Mouse (Mus musculus): Measurements from ENCODE around the gene Tha1.

Tha1 gene

DNA sequence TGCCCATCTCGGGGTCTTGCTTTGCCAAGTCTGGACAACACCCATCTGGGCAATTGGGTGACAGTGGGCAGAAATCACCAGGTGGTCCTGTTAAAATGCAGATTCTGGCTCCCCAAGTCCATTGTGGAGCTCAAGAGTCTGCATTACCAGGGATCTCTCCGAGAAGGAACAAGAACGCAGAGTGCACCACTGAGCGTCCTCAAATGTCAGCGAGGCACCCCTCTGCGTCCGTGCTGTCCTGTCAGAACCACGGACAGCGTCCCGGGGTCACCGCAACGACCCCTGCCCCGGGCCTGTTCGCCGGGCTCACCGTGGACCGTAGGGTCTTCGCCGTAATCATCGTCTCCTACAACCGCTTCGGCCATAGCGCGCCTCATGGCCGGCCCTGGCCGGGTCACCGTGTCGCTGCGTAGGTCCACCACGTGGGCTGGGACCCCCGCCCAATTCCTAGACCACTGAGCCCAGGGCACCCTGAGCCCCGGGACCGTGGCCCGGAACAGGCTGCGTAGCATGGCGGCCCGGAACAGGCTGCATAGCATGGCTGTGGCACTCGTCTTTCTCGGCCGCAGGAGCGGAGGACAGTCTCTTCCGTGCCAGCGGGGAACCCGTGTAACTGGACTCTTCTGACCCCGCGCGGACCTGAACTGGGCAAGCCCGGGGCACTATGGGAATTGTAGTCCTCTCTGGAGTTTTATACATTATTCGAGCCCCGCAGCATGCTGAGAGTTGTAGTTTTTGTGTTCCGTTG lies at the start of gene Tha1:
Gene Tha1 (minus strand): TSS at position 621 of the 748 bp plus-strand sequence.
- DNase-seq (ENCODE audit: low spot score): no peak

DNA sequence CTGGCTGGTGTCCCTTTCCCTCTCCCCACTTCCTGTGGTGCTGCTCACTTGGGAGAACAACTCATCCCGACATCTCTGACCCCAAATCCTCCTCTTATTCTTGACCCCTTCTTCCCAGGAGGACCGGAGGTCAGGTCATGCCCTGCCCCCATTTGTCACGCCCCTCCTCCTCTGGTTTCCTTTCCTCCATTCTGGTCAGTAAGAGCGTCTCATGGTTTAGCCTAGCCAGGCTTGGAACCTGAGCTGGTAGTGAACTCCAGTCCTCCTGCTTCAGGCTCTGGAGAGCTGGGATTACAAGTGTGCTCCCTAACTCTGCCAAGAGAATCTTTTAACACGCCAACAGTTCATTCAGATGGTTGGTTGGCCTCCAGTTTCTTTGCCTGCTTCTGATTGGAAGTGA lies 45.9 kb upstream of the Tha1 start:
- no peak for DNase-seq (ENCODE audit: low spot score)

DNA sequence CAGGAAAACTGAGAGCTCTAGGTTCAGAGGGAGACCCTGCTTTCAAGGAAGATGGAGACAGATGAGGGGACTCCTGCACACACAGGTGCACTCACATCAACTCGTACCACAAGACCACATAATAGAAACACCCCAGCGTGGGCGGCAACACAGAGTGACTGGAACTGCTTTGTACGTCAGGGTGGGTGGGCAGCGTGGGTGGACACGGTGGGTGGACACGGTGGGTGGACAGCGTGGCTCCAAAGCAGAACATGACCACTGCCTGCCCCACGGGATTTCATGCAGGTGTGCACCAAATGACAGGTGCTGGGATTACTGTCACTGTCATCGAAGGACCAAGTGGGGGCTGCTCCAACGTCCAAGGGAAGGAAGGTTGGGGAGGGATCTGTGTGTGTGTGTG lies 45.3 kb upstream of the Tha1 start:
- DNase-seq (ENCODE audit: low spot score): no peak

DNA sequence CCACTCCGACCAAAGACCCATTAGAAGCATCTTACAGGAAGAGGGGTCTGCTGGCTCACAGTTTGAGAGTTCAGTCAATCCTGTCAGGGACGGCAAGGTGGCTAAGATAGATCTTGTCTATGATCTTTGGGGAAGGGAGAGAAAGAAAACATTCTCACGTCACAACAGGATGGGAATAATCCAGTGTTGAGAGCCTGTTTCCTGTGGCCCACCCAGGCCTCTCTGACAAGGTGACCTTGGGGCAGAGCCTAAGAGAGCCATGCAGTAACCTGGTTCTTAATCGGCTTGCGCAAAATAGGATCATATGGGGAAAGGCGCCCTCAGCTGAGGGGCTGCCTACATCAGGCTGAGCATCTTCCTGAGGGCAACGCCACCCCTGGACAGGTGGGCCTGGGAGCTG lies 42.6 kb upstream of the Tha1 start:
- no peak for DNase-seq (ENCODE audit: low spot score)

DNA sequence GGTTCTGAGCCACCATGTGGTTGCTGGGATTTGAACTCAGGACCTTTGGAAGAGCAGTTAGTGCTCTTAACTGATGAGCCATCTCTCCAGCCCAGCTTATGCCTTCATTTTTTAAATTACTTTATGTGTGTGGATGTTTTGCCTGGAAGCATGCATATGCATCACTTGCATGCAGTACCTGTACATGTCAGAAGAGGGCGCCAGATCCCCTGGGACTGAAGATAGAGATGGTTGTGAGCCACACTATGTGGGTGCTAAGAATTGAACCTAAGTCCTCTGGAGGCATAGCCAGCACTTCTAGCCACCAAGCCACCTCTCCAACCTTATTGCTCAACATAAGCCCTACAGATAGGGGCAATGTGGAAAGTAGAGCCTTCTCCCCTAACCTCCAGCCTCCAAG lies 42.1 kb upstream of the Tha1 start:
- no peak for DNase-seq (ENCODE audit: low spot score)

DNA sequence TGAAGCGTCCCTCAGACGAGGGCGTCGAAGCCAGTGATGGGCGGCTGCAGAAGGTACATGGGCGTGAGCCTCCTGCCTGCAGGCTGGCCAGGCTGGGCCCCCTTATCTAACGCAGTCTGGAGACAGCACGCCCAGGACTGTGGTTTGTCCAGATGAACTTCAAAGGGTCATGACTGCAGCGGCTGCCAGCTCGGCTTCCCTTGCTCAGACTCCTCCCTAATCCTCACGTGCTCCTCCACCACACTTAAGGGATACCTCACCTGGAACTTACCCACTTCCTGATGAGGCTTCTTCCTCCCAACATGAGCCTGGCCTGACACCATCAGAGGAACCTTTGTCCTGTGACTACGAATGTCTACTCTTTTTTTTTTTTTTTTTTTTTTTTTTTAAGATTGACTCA lies 41.2 kb upstream of the Tha1 start:
- no peak for DNase-seq (ENCODE audit: low spot score)

GRCm38 (mm10) chr11:117912684-117913352 lies 39.5 kb upstream of the Tha1 start:
- peak; percentile 79 for DNase-seq (ENCODE audit: low spot score)

DNA sequence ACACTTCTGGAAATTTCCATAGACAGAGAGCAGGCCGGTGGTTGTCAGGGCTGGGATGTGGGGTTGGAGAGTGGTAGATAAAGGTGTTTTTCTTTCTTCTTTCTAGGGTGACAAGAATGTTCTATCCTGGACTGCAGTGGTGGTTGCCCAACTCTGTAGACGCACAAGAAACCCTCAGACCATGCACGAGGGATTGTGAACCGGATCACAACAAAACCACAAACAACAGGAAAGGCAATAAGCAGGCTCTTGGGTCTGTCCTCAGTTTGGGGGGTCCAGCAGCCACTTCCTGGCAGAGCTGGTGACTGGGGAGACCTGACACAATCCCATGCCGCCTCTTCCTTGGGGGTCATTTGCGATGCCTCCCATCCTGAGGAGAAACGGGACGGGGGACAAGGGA lies 36.1 kb upstream of the Tha1 start:
- DNase-seq (ENCODE audit: low spot score): no peak

GRCm38 (mm10) chr11:117904442-117904841 lies 31.2 kb upstream of the Tha1 start:
- no peak for DNase-seq (ENCODE audit: low spot score)

DNA sequence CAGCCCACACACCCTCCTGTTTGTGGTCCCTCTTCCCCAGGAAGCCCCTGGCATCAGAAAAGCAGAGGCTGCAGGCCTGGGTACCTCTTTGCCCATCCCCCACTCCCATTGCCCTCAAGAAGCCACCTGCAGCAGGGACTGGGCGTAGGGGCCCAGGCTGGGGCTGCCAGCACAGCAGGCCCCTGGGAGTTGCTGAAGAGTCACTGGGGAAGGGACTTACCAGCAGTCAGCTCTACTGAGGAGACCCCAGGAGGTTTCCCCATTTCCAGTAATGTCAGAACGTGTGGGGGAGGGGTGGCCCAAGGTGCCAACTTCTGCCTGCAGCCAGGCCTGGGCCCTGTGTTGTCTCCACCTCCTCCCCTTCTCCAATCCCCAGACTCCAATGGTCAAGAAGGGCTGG lies 29.0 kb upstream of the Tha1 start:
- no peak for DNase-seq (ENCODE audit: low spot score)

DNA sequence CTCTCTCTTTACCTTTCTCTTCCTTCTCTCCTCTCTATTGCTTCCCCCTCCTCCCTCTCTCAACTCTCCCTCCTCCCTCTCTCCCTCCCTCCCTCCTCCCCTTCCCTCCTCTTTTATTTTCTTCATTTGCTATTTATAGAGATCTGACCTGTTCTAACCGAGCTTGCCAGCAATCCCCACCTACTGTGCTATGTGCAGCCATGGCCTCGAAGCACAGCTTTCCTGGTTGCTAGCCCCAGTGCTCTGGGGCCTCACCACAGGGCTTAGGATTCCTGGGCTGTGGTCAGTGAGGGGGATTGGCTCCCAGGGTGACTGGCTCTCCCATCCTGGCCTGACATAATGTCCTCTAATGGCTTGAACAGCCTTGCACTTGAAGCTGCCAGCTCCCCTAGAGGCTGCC lies 23.3 kb upstream of the Tha1 start:
- DNase-seq (ENCODE audit: low spot score): no peak

- DNase-seq (ENCODE audit: low spot score): no peak
Measured at GRCm38 (mm10) chr11:117894676-117895075, 21.4 kb upstream of the Tha1 start.

DNA sequence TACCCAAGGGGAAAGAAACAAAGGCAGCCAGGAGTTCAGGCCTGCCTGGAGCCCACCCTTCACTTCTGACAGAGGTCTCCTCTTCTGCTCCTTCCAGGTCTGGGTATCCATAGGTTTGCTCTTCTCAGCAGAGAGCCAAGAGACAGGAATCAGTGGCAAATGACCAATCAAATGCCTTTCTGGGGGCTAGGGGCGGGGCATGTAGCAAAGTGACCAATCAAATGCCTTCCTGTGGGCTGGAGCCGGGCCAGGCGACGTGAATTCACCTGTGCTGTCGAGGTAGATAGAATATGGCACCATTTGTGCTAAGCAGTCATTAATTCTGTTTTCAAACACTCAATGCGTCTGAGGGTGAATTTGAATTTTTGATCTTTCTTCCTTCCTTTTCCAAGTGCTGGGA lies 18.9 kb upstream of the Tha1 start:
- DNase-seq (ENCODE audit: low spot score): no peak

DNA sequence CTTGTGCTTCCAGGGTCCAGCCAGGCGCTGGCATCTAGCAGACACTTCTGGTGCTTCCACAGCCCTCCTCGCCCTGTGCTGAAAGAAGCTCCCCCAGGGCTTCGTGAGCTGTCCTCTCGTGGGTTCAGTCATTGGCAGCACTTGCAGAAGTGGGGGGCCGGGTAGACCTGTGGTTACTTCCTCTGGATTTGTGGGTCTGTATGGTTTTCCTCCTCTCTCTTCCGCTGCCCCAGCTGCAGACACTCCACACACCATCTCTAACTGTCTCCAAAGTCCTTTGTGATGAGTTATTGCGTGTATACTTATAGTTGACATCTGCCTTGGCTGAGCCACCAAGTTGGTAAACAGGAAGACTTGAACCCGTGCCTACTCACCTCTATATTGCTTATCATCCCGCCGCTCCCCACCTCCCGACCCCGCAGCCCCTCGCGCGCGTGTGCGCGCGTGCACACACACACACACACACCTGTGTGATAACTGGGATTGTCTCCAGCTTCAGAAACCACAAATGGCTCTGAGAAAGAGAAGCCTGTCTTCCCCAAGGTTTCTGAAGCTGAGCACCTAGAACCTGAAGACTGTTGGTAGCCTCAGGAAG lies 18.4 kb upstream of the Tha1 start:
- no peak for DNase-seq (ENCODE audit: low spot score)

DNA sequence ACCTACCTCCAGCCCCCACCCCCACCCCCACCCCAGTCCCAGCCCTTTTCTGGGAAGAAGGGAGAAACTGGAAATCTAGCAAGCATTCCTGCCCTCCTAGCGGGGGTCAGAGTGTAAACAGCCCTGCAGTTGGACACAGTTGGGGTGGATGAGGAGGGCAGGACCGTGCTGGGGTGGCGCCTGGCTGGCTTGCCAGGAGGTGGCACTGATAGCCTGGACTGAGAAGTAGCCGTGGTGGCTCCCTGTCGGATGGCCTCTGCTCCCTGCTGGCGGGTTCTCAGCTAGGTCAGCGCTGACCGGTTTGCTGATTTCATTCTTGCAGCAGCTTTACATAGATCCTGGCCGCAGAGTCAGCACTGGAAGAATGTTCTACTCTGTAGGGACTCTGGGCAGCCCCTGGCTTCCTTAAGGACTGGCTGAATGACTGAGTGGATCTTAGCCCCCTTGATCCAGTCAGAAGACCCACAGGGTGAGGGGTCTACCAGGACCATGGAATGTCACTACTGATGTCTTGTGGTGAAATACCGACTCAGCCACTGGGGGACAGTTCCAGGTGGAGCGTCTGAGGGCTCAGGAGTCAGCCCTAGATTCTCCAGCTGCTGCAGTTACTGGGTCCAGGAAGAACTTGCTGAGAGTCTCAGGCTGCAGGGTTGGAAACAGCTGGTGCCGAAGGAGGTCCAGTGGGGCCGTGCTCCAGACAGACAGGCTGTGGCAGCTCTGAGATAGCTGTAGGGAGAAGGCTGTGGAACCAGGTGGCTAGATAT lies 17.4 kb upstream of the Tha1 start:
- DNase-seq (ENCODE audit: low spot score): no peak

DNA sequence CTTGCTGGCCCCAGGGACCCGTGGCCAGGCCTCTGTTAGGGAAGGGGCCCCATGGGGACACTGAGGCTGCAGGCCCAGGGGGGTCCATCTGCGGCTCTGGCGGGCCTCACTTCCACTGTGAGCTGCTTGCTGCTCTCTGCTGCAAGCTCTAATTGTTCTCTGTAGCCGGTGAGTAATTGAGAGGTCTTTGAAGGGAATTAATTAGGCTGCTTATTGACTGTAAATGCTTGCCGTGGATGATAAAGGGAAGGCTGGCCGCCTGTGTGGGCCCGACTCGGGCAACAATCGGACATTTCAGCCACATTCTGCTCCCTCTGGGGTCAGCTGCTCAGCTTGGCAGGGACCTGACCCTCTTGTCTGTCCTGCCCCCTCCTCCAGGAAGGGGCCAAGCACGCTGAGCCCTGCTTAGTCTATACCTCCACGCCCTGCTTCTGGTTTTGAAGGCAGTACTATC lies 16.6 kb upstream of the Tha1 start:
- DNase-seq (ENCODE audit: low spot score): no peak

- DNase-seq (ENCODE audit: low spot score): no peak
Measured at GRCm38 (mm10) chr11:117888853-117889822, 15.9 kb upstream of the Tha1 start.

DNA sequence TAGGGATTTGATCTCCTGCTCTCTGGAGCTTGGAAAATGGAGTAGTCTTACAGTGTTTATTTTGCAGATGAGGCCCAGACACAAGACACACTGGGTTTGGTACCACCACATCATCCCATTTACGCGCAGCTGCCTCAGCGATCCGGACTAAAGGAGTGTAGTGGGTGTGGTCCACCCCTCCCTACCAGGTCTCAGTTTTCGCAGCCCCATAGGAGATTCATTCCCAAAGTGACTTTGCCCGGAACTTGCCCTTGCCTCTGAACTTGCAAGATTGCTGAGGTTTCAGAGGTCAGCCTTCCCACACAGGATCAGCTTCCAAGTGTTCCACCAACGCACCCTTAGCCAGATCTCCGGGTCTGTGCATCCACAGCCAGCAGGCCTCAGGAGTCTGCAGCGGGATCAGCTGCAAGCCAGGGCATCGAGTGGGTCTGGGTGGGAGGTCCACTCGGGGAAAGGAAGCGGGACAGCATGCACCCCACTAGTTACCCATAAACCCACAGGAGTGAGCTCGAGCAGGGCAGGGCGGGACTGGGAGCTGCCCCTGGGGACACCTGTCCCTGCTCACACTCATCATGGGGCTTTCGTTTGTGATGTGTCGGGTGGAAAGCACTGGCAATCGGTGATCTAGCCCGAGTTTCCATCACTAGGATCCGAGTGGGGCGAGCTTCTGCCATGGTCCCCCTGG lies 15.0 kb upstream of the Tha1 start:
- DNase-seq (ENCODE audit: low spot score): no peak

- no peak for DNase-seq (ENCODE audit: low spot score)
Measured at GRCm38 (mm10) chr11:117886000-117886399, 12.7 kb upstream of the Tha1 start.

GRCm38 (mm10) chr11:117882208-117882607 lies 8.9 kb upstream of the Tha1 start:
- DNase-seq (ENCODE audit: low spot score): no peak

- no peak for DNase-seq (ENCODE audit: low spot score)
Measured at GRCm38 (mm10) chr11:117881787-117882186, 8.5 kb upstream of the Tha1 start.
